Mouse (Mus musculus) 3T3-L1 (cell line): ENCODE results near the gene Stk39.

Source experiments
- DNase-seq: peaks from one replicate; pipeline ENCODE4 v3.0.0-alpha.2; 2015; ENCODE audit warnings: low read depth, low spot score

Gene Stk39

DNA sequence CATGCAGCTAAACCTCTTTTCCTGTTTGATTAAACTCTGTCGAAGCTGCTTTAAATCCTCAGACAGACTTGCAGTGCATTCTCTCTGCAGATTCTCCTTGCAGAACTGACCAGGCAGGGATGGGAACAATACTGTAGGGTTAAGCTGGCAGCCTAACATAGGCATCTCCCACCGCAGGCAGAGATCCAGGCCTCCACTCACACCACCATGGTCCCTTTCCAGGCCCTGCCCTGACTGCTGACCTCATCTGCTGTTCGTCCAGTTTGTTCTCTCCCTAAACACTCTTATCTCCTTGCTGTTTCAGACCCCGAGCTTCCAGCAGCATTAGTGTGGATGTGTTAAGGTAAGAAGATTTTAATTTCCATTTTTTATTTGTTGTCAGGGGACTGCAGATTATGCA is 182.1 kb downstream of the Stk39 start:
- DNase-seq = no peak

DNA sequence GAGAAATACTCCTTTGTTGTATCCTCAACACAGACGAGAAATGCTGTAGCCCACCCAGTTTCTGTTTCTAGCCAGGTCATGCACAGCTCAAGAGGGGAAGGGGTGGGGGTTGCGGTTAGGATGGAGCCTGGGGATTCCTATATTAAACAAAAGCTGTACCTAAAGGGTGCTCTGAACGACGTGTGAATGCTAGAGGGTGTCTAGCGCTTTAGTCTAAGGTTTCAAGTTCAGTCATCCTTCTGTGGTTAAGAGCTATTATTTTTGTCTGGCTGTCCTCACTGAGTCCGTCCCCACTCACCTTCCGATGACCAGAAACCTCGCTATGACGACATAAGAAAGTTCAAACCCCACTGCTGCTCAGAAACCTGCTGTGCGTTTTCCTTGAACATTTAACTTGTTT is 182.9 kb downstream of the Stk39 start:
- DNase-seq = no peak

DNA sequence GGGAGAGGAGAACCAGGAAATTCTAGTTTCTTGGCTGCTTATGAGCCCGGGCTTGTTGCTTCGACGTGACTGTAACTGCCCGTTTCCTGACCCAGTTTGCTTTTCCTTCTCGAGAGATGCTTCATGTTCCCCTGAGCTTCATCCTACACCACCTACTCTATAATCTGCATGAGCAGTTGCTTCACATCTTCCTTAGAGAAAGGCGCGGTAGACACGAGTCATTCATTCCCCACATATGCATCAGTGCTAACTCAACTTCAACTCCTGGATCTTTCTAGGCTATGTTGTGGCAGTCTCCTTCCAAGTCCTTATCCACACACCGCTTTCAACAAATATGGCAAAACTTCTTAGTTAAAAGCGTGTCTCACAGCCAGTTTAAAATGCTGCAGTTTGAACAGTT is 184.0 kb downstream of the Stk39 start:
- DNase-seq = peak; percentile 60

DNA sequence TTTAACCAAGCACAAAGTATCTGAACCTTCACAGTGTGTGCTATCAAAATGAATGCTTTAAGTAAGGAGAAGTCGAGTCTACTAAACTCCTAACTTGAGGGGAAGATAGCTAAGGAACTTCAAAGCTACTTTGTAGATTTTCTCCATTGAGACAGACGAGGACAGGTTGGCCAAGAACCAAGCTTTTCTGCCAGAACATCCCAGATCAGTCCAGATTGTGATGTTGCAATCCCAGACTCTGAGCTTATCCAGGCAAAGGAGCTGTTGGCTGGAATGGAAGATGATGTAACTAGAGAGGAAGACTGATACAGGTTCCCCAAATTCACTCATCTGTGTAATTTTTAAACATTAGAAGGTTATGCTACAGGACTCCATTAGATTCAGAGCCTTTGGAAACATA is 187.7 kb downstream of the Stk39 start:
- DNase-seq = peak; percentile 35

DNA sequence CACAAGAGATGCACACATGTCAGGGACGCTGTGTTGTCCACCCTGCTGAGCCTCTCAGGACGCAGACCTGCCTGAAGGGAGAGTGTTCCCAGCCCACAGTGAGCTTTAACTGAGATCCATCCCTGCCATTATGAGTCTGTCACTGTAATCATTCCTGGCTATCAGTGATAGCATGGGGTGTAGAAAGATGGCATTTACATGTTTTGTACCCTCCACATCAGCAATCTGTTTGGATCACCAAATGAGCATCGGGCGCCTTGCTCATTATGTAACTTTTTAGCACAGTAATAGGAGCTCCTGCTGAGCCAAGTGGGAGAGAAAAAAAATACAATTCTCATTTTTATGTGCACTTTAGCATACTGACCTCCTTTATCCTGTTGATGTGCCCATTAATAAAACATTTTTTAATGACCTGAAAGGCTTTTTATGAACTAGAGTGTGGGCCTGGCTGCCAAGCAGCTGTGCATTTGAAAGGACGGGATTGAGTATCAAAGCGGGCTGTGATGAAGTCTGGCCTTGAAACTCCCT is 189.0 kb downstream of the Stk39 start:
- no peak for DNase-seq

DNA sequence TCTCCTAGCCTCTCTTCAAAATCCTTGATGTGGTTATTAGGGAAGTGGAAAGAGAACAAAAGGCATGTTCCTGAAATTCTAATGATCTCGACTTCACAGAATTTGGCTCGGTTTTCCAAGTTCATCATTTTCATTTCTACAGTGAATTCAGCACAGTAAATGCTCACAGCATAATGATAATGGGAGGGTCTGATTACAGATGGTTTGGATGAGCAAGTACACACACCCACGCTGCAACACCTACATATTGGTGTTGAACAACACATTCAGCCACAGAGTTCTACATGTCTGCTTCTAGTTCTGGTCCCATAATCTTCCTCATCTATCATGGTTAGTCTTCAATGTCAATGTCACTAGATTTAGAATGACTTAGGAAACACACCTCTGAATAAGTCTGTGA is 190.5 kb downstream of the Stk39 start:
- DNase-seq = no peak

DNA sequence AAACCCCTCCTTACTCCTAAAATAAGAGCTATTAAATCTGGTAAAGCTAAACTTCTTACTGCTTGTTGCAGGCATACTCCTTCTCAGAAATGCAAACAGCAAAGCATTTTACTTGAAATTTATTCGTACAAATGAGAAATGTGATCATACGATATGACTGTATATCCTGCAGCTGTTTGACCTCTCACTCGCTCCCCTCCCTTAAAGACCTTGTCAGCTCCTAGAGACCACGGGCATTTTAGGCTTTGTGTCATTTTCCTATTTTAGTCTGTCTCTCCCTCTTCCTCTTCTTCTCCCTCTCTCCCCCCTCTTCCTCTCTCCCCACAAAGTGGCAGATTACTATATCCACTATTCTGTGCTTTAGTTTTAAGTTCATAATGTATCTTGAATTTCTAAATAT is 200.8 kb downstream of the Stk39 start:
- DNase-seq = no peak

DNA sequence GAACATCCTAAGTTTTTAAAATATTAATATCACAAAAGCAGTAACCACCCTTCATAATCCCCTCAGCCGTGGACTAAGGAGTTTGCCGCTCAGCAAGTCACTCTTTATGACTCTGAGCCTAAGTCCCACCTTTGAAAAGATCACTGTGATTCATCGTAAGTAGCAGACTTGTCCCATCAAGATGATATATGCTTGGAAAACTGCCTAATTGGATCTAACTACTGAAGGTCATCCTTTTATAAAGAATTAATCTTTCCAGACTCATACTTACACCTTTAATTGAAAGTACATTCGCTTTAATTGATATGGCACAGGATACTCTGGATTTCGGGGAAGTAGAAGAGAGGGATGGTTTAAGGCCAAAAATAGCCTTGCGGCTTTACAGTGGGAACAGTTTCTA is 201.2 kb downstream of the Stk39 start:
- DNase-seq = no peak

DNA sequence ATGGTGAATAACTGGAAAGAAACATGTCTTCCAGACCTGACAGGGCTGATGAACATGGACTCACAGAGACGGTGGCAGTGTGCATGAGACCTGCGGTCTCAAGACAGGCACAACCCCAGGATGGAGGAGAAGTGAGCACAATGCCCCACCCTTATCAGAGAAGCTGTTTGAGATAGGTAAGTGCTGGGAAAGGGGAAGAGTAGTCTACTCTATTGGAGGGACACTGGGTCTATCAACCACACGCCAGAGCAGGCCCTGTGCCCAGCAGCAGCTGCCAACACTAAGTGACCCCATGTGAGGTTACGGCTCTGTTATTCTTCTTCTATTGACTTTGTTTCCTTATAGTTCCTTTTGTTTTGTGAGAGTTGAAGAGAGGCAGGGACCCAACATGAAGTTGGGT is 202.4 kb downstream of the Stk39 start:
- DNase-seq = no peak

DNA sequence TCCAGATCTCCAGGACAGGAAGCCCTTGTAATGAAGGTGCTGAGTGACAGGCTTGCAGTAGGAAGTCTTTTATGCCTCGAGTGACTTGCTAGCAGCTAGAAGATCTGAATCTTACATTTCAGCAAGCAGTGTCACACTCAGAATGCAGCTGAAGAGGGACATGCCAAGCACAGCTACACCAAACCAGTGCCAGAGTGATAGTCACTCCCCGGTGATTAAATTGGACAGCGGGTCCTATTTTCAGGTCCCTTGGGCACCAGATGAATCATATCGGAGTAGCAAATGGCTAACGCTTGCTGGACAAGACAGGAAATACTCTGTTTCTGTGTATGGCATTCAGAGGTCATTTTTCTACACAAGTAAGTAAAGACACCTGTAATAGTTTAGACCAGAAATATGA is 207.2 kb downstream of the Stk39 start:
- DNase-seq = no peak

DNA sequence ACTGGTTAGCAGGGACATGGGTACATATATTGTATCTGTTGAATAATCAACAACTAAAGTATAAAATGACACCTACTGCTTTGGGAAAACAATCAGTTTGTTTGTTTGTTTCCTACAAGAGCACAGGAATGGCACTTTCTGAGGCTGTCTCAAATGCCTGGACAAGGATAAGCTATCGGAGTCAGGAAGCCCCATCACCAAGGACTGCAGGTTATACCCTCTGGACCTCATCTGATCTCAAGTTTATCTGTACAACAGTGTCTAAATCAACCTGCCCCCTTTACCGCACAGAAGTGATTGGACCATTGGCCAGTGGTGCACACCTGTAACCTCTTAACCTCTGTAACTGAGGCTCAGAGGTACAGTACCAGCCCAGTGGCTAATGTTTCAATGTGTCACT is 211.2 kb downstream of the Stk39 start:
- DNase-seq = no peak

DNA sequence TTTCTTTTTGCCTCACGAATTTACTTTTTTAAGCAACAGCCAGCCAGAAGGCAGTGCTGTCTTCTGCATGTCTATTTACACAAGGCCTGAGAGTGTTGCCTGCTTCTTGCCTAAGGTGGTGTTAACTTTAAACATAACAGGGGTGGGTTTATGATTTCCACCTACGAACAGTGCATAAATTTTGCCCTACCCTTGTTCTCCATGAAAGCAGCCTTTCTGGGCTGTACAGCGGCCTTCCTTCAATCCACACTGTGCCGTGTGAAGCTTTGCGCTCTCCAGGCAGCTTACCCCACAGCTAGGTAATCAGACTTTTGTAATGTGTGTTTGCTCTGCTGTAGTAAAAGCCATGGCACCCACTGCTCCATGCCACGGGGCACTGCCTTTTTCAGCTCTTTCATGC is 214.5 kb downstream of the Stk39 start:
- no peak for DNase-seq

DNA sequence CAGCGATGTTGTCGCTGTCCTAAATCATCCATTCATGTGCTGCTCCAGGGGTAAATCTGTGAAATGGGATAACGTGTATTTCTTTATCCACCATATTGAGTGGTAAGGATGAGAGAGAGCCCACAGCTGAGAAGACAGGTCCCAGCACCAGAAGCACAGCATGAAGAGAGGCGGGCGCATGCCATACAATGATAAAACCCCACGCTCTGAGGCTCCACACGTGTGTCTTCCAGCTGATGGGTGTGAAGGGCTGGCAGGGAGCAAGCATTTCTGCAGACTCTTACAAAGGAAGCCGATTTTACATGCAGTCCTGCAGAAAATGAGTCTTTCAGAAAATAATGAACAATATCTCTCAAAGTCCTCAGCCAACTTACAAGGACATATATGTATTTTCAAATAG is 215.6 kb downstream of the Stk39 start:
- no peak for DNase-seq

DNA sequence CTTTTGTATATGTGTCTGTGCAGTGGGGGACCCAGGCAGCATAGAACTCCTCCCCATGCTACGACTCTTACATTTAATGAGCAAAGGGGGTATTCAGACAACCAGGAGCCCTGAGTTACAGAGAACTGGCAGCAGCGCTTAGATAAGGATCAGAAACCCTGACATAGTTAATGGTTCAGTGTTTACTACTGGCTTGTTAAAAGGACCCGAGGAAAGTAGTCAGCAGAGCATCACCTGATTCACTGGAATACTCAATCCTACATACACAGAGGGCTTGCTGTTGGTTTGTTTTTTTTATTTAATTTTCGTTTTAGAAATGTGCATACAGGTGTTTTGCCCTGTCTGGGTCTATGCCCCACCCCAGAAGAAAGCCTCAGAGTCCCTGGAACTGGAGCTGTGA is 217.3 kb downstream of the Stk39 start:
- no peak for DNase-seq

DNA sequence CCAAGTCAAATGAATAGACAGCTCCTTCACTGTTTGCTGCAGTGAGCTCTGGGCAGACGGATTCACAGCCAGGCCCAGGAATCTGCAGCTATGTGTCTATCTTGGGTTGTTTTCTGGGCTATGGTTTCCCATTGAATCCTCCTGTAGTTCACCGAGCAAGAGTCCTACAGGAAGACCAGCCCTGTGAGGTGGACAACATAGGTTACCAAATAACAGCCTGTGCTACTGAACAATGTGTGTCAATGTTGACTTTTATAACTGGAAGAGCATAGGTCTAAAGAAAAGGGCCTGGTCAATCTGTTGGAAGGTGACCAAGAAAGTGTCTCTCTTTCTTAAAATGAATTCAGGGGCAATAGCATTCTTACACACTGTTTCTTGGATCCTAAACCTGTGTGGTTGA is 218.8 kb downstream of the Stk39 start:
- no peak for DNase-seq

DNA sequence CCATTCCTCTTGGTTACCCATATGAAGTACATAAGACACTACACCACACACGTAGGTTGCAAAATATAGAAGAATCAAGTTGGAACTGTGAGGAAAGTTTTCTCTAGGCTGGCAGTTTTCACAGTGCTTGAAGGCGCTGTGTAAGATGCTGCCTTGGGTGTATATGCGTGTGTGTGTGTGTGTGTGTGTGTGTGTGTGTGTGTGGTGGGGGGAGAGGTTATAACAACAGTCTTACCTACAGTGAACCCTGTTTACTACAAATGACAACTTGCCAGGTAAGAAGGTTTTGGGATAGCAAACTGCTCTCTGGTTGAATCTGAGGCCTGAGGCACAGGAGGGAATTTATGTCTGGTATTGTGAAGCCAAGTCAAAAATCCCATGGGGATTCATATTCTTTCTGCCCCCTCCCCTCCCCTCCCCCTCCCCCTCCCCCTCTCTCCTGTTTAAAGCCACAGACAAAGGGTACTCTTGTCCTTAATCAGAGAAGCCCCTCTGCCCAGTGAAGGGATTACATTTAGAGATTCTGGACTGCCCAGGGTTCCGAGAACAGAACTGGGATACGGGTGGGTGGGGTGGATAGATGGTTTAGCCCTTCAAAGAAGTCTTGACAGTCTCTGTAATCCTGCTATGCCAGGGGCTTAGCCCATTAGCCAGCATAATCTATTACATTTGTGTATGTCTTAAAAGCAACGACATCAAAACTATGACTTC is 219.9 kb downstream of the Stk39 start:
- DNase-seq = no peak

DNA sequence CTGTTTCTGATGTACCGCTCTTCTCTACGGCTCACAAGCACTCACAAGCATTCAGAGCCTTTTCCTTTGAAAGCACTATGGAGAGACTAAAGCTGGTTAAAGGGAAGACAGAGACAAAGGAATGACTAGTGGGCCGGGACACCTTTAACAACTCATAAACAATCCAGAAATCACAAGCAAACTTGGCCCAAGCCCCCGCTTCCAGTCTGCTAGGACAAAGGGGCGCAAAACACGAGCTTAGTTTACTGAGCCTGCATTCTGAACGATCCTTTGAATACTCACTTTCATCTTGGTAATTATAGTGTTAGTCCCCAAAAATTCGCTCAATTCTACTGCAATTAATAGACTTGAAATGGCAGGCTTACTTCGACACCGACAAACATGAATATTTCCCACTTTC is 221.2 kb downstream of the Stk39 start:
- no peak for DNase-seq

DNA sequence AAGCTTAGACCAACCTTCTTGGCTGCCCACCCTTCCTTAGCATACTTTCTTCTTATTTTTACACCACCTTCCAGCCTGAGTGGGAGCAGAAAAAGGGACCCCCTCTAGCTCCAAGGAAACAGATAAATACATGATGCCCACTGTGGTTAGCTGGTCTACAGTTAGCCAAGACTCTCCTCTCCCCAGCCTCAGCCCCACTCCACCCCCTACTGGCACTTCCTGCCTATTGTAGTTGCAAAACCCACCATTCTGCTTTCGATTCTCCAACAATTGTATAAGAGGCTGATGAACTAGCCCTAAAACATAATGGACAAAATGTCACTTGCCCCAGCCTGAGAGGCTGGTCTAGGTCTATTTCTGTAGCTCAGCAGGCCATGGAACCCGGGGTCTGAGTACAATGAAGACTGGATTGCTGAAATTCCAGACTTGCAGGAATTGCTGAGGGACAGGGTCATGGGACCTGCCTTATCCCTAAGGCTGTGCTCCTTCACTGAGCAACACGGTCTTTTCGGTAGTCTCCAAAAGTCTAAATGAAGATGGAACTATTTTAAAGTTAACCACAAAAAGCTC is 222.1 kb downstream of the Stk39 start:
- DNase-seq = no peak

DNA sequence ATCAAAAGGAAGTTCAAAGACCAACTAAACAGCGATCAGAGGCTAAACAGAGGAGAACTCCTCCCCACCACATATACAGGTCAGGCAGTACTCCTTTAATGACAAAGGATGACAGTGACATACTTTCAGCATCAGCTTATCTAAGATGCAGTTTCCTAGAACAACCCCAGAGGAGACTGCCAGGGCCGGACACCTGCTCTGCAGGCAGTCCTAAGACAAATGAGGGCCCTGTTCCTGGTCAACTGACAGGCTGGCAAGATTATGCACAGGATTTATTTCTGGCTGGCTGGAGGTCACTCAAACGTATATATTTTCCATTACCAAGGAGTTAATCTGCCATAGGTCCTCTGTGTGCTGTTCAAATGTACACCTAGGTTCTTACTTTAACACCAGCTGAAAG is 225.8 kb downstream of the Stk39 start:
- DNase-seq = no peak

DNA sequence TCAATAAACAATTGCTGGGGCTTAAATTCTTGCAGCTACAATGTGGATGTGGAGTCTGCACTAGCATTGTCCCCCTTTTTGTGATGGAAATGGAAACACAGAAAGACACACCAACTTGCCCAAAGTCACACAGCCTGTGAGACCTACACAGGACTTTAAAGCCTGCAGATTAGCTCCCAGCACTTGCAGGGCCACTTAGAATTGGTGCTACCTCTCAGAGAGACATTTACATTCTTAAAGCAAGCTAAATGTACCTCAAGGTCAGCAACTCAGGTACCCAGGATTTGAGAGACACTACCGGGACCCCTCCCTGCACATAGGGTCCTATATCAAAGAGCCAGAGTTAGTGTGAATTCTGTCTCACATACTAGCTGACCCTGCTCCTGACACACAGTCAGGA is 227.5 kb downstream of the Stk39 start:
- DNase-seq = no peak

DNA sequence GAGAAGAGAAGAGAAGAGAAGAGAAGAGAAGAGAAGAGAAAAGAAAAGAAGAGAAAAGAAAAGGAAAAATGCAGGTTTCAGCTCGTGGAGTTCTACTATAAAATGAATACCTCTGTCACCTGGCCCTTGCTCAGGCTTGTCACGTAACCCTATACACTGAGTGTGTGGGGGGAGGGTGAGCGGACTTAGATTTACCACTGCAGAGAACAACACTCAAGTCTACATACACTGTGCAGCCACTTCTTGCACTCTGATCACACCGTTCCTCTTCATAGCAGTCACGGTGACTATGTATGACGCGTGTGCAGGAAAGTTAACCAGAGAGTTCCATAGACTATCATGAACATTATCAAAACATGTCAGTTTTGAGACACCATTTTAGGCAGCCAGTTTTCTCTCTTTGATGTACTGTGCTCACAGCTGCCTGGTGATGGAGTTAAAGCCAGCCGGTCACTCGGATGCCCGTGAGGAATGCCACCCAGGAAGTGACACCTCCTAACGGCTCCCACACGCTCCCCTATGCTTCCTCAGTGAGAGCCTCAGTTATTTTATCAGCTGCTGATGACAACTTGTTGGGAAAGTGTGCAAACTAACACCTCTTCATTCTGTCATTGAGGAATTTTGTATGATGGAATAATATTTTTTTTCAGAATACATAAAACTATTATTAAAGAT is 228.1 kb downstream of the Stk39 start:
- DNase-seq = no peak

DNA sequence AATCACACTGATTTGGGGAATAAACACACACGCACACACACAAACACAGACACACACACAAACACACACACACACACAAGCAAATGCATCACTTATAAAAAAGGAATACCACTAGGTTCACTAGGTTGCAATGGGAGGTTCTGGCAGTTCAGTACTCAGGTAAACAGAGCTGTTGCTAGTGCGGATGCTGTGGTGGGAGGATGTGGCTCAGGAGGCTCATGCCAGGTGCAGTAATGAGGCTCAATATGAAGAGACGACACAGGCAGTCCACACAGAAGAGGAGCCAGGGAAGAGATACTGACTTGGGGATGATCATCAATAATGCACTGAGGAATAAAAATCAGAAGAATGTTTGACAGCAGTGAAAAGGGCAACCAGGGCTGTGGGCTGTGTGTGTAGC is 228.8 kb downstream of the Stk39 start:
- DNase-seq = no peak

DNA sequence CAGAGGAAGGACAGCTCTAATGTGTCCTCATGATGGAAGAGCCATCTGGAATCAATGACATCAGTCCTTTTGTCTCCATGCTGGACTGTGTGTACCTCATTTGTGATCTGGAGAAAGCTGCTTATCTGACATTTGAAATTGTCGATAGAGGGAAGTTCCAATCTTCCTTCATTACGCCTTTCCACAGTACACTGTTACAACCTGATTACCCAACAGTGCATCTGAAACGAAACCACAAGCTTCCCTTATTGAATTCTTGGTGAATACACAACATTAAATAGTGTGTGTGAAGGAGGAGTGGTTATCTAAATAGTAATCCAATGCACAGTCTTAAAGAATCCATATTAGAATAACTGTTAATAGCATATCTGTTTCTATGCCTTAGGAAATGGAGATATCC is 230.0 kb downstream of the Stk39 start:
- DNase-seq = no peak
